Mouse (Mus musculus): ENCODE measurements around the gene Trio. TPM values are rescaled to one million over a fixed set of nuclear protein-coding genes. Genes with fewer than 3 reads are reported as not detected.

The Trio gene
- polyA plus RNA-seq, 1 experiment = 24.7 TPM

GRCm38 (mm10) chr15:27963506-27963905 is 62.1 kb downstream of the Trio start:
- 88% methylated on average over 2 of the region's 2 CpGs for WGBS
- no peak for TF ChIP-seq POLR2A (IDR thresholded peaks at IDR 0.05; ENCODE audit: borderline replicate concordance, control insufficient read depth, low read depth, low read length)
- no peak for TF ChIP-seq CTCF (IDR thresholded peaks at IDR 0.05; ENCODE audit: control insufficient read depth, insufficient read depth, low read length)
- Histone ChIP-seq H3K4me1 (ENCODE audit: control insufficient read depth, insufficient read depth, low read length) (no peaks in the 10 kb centered on the region), H3K4me3 (replicated peaks; ENCODE audit: control insufficient read depth, low read depth, low read length) (no peak overlapping the region), H3K27ac (ENCODE audit: control insufficient read depth, insufficient read depth, low read depth, low read length, poor library complexity) (no peak overlapping the region)

- Histone ChIP-seq H3K27ac (ENCODE audit: control insufficient read depth, insufficient read depth, low read depth, low read length, poor library complexity) (no peak overlapping the region), H3K4me1 (ENCODE audit: control insufficient read depth, insufficient read depth, low read length) (no peaks in the 10 kb centered on the region), H3K4me3 (replicated peaks; ENCODE audit: control insufficient read depth, low read depth, low read length) (no peak overlapping the region)
- 53% methylated on average over 9 of the region's 9 CpGs for WGBS
- TF ChIP-seq CTCF (IDR thresholded peaks at IDR 0.05; ENCODE audit: control insufficient read depth, insufficient read depth, low read length) (no peak), POLR2A (IDR thresholded peaks at IDR 0.05; ENCODE audit: borderline replicate concordance, control insufficient read depth, low read depth, low read length) (no peak)
Measured at GRCm38 (mm10) chr15:27960642-27961041, 65.0 kb downstream of the Trio start.

- WGBS = 56% methylated on average over 9 of the region's 9 CpGs
- TF ChIP-seq CTCF (IDR thresholded peaks at IDR 0.05; ENCODE audit: control insufficient read depth, insufficient read depth, low read length) (no peak), POLR2A (IDR thresholded peaks at IDR 0.05; ENCODE audit: borderline replicate concordance, control insufficient read depth, low read depth, low read length) (no peak)
- no peak overlapping the region for H3K27ac ChIP-seq (ENCODE audit: control insufficient read depth, insufficient read depth, low read depth, low read length, poor library complexity)
- no peaks in the 10 kb centered on the region; the same call in 1 of the 2 replicates for H3K4me1 ChIP-seq (ENCODE audit: control insufficient read depth, insufficient read depth, low read length)
- H3K4me3 ChIP-seq (replicated peaks; ENCODE audit: control insufficient read depth, low read depth, low read length) = no peak overlapping the region
Measured at GRCm38 (mm10) chr15:27957867-27958266, 67.8 kb downstream of the Trio start.

- Histone ChIP-seq H3K4me1 (ENCODE audit: control insufficient read depth, insufficient read depth, low read length) (no peaks in the 10 kb centered on the region; the same call in 1 of the 2 replicates), H3K27ac (ENCODE audit: control insufficient read depth, insufficient read depth, low read depth, low read length, poor library complexity) (no peak overlapping the region), H3K4me3 (replicated peaks; ENCODE audit: control insufficient read depth, low read depth, low read length) (no peak overlapping the region)
- 81% methylated on average over 11 of the region's 11 CpGs for WGBS
- TF ChIP-seq POLR2A (IDR thresholded peaks at IDR 0.05; ENCODE audit: borderline replicate concordance, control insufficient read depth, low read depth, low read length) = no peak
- no peak for TF ChIP-seq CTCF (IDR thresholded peaks at IDR 0.05; ENCODE audit: control insufficient read depth, insufficient read depth, low read length)
Measured at GRCm38 (mm10) chr15:27955614-27956013, 70.0 kb downstream of the Trio start.

- H3K27ac ChIP-seq (ENCODE audit: control insufficient read depth, insufficient read depth, low read depth, low read length, poor library complexity) = no peak overlapping the region
- WGBS = 88% methylated on average over 5 of the region's 5 CpGs
- TF ChIP-seq CTCF (IDR thresholded peaks at IDR 0.05; ENCODE audit: control insufficient read depth, insufficient read depth, low read length) (no peak), POLR2A (IDR thresholded peaks at IDR 0.05; ENCODE audit: borderline replicate concordance, control insufficient read depth, low read depth, low read length) (no peak)
- H3K4me3 ChIP-seq (replicated peaks; ENCODE audit: control insufficient read depth, low read depth, low read length) = no peak overlapping the region
- H3K4me1 ChIP-seq (ENCODE audit: control insufficient read depth, insufficient read depth, low read length) = no peaks in the 10 kb centered on the region; the same call in 1 of the 2 replicates
Measured at GRCm38 (mm10) chr15:27954356-27954755, 71.3 kb downstream of the Trio start.

GRCm38 (mm10) chr15:27953570-27953969 is 72.1 kb downstream of the Trio start:
- Histone ChIP-seq H3K27ac (ENCODE audit: control insufficient read depth, insufficient read depth, low read depth, low read length, poor library complexity) (no peak overlapping the region), H3K4me1 (ENCODE audit: control insufficient read depth, insufficient read depth, low read length) (no peaks in the 10 kb centered on the region; the same call in 1 of the 2 replicates), H3K4me3 (replicated peaks; ENCODE audit: control insufficient read depth, low read depth, low read length) (no peak overlapping the region)
- WGBS = 77% methylated on average over 3 of the region's 3 CpGs
- TF ChIP-seq CTCF (IDR thresholded peaks at IDR 0.05; ENCODE audit: control insufficient read depth, insufficient read depth, low read length) (no peak), POLR2A (IDR thresholded peaks at IDR 0.05; ENCODE audit: borderline replicate concordance, control insufficient read depth, low read depth, low read length) (no peak)

GRCm38 (mm10) chr15:27951195-27951594 is 74.5 kb downstream of the Trio start:
- Histone ChIP-seq H3K4me3 (replicated peaks; ENCODE audit: control insufficient read depth, low read depth, low read length) (no peak overlapping the region), H3K4me1 (ENCODE audit: control insufficient read depth, insufficient read depth, low read length) (no peaks in the 10 kb centered on the region; the same call in 1 of the 2 replicates), H3K27ac (ENCODE audit: control insufficient read depth, insufficient read depth, low read depth, low read length, poor library complexity) (no peak overlapping the region)
- WGBS = 87% methylated on average over 7 of the region's 7 CpGs
- TF ChIP-seq CTCF (IDR thresholded peaks at IDR 0.05; ENCODE audit: control insufficient read depth, insufficient read depth, low read length) = no peak
- TF ChIP-seq POLR2A (IDR thresholded peaks at IDR 0.05; ENCODE audit: borderline replicate concordance, control insufficient read depth, low read depth, low read length) = no peak

GRCm38 (mm10) chr15:27949196-27949595 is 76.5 kb downstream of the Trio start:
- TF ChIP-seq CTCF (IDR thresholded peaks at IDR 0.05; ENCODE audit: control insufficient read depth, insufficient read depth, low read length) (no peak), POLR2A (IDR thresholded peaks at IDR 0.05; ENCODE audit: borderline replicate concordance, control insufficient read depth, low read depth, low read length) (no peak)
- Histone ChIP-seq H3K4me1 (ENCODE audit: control insufficient read depth, insufficient read depth, low read length) (no peaks in the 10 kb centered on the region; the same call in 1 of the 2 replicates), H3K4me3 (replicated peaks; ENCODE audit: control insufficient read depth, low read depth, low read length) (no peak overlapping the region), H3K27ac (ENCODE audit: control insufficient read depth, insufficient read depth, low read depth, low read length, poor library complexity) (no peak overlapping the region)
- WGBS = 80% methylated on average over 9 of the region's 9 CpGs

- Histone ChIP-seq H3K4me1 (ENCODE audit: control insufficient read depth, insufficient read depth, low read length) (no peaks in the 10 kb centered on the region), H3K4me3 (replicated peaks; ENCODE audit: control insufficient read depth, low read depth, low read length) (no peak overlapping the region), H3K27ac (ENCODE audit: control insufficient read depth, insufficient read depth, low read depth, low read length, poor library complexity) (no peak overlapping the region)
- TF ChIP-seq POLR2A (IDR thresholded peaks at IDR 0.05; ENCODE audit: borderline replicate concordance, control insufficient read depth, low read depth, low read length) (no peak), CTCF (IDR thresholded peaks at IDR 0.05; ENCODE audit: control insufficient read depth, insufficient read depth, low read length) (no peak)
- 75% methylated on average over 3 of the region's 3 CpGs for WGBS
Measured at GRCm38 (mm10) chr15:27947880-27948279, 77.8 kb downstream of the Trio start.
